Mouse (Mus musculus) embryonic facial prominence, embryonic 13.5 days (tissue): ENCODE results near the gene Anxa6. TPM values are rescaled to one million over a fixed set of nuclear protein-coding genes. Genes with fewer than 3 reads are reported as not detected.
"Not testable (repeated sequence)": the region's sequence is repeated elsewhere in the genome, so short reads cannot be mapped to it uniquely, and the experiment has no call there.

Source experiments
- ATAC-seq: fragments of 200-750 bp; cut with Nextera tagmentation; 2 replicates; pipeline ENCODE4 v1.8.0; 2017; ENCODE audit warnings: low read depth; ENCODE audit not compliant: insufficient number of reproducible peaks, insufficient read depth, low FRiP score, low TSS enrichment
- H3K27ac ChIP-seq: fragments of 300-500 bp; sonication (generic); 2 replicates; pipeline ENCODE4 v1.5.1; 2015; ENCODE audit warnings: moderate library complexity, mild to moderate bottlenecking, inconsistent platforms
- H3K27me3 ChIP-seq: fragments of 300-500 bp; sonication (generic); 2 replicates; pipeline ENCODE4 v1.6.1; 2015; ENCODE audit warnings: mild to moderate bottlenecking, inconsistent platforms
- H3K36me3 ChIP-seq: fragments of 300-500 bp; sonication (generic); 2 replicates; pipeline ENCODE4 v1.6.1; 2015; ENCODE audit warnings: mild to moderate bottlenecking, inconsistent platforms
- H3K4me1 ChIP-seq: fragments of 300-500 bp; sonication (generic); 2 replicates; pipeline ENCODE4 v1.6.1; 2015; ENCODE audit warnings: inconsistent platforms
- H3K4me2 ChIP-seq: fragments of 300-500 bp; sonication (generic); 2 replicates; pipeline ENCODE4 v1.6.1; 2015; ENCODE audit warnings: moderate library complexity, mild to moderate bottlenecking, inconsistent platforms
- H3K4me3 ChIP-seq: fragments of 300-500 bp; sonication (generic); 2 replicates; pipeline ENCODE4 v1.5.1; 2015; ENCODE audit warnings: mild to moderate bottlenecking, inconsistent platforms
- H3K9ac ChIP-seq: fragments of 300-500 bp; sonication (generic); 2 replicates; pipeline ENCODE4 v1.6.1; 2015; ENCODE audit warnings: mild to moderate bottlenecking, inconsistent platforms
- H3K9me3 ChIP-seq: fragments of 300-500 bp; sonication (generic); 2 replicates; pipeline ENCODE4 v1.6.1; 2016; ENCODE audit warnings: inconsistent platforms
- WGBS: fragments of 180-500 bp; shearing (Covaris S2); methylation state at CpG from one replicate; pipeline ENCODE4 v1.1.7; 2015; ENCODE audit warnings: mixed read lengths; 5-methylcytosine and 5-hydroxymethylcytosine counted together
- polyA plus RNA-seq: library from polyadenylated mRNA; unstranded; fragments of >200 nt; fragmentation: Nextera tagmentation; extraction: Ambion mirVana; gene quantifications from 2 replicates; pipeline ENCODE4 v1.2.1, GENCODE M21; 2015

Gene Anxa6
- polyA plus RNA-seq, 1 experiment from 2014 or later = 246 TPM

DNA sequence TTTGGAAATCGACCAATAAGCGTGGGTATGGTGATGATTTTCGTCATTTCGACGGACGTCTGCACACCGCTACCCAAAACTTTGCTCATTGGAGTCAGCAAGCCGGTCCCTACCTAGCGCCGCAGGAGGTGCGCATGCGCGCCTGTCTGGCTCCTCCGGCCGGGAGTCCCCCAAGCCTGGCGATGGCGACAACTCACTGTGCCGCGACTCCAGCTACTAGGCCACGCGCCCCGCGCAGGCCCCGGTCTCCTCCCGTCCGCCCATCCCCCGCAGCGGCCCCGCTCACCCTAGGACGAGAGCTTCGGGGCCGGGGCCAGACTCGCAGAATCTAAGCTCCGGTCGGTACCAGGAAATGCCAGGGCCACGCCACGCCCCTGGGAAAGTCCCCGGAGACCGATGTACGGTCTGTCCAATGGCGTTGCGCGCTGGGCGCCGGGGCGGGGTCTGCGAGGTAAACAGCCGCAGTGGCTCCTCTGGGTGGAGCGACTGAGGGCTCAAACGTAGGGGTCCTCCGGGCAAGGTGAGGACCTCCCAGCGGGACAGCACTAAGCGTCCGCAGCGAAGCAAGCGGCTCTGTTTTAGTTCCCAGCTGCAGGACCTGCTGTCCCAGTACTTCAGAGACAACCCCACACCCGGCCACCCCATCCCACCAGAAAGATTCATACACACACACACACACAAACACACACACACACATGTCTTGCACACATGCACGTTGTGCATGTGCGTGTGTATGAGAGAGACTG lies 77.3 kb downstream of the Anxa6 start:
- Histone ChIP-seq H3K27me3 (no peaks in the 10 kb centered on the region), H3K9ac (peak overlapping the region; percentile 85), H3K4me2 (peak overlapping the region; percentile 69), H3K9me3 (no peaks in the 10 kb centered on the region), H3K27ac (peak overlapping the region; percentile 86), H3K36me3 (peaks cover 1% of the 10 kb centered on the region; the same call in 1 of the 2 replicates), H3K4me3 (peak overlapping the region; percentile 78), H3K4me1 (peaks cover 19% of the 10 kb centered on the region)
- WGBS = under 1% methylated on average over 59 of the region's 59 CpGs
- ATAC-seq = peak; percentile 95

DNA sequence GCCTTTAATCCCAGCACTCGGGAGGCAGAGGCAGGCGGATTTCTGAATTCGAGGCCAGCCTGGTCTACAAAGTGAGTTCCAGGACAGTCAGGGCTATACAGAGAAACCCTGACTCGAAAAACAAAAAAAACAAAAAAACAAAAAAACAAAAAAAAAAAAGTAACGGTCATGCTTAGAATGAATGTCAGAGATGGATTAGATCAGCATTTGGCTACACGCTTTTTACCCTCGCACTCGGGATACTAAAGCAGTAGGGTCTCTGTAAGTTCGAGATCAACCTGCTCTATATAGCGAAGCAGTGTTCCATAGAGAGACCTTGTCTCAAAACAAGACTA lies 77.9 kb downstream of the Anxa6 start:
- Histone ChIP-seq H3K4me1 (peaks cover 19% of the 10 kb centered on the region), H3K4me3 (peak overlapping the region; percentile 78), H3K4me2 (peak overlapping the region; percentile 69), H3K9ac (peak overlapping the region; percentile 85), H3K27ac (peak overlapping the region; percentile 86; the same call in 1 of the 2 replicates)
- H3K36me3 ChIP-seq, H3K27me3 ChIP-seq, ATAC-seq, H3K9me3 ChIP-seq: not testable (repeated sequence)
- WGBS = 45% methylated on average over 10 of the region's 10 CpGs

DNA sequence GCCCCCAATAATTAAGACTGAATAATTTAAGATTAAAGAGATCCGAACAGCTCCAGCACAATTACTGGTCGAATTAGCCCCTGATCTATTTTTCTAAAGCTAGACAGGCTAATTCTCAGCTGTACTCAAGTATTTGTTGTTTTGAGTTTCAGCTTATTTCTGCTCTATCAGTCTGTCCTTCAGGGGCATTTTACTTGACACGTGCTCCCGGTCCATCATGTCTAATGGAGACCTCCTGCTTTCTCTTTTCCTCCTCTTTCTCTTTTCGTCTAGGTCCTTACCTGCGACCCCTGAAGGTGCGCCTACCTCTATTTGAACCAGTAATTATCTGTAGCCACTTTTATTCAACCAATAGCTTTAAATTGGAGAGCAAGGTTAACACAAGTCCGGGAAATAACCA lies 78.5 kb downstream of the Anxa6 start:
- no peaks in the 10 kb centered on the region for H3K9me3 ChIP-seq
- H3K4me2 ChIP-seq = peak overlapping the region; percentile 69
- H3K27me3 ChIP-seq = no peaks in the 10 kb centered on the region
- H3K36me3 ChIP-seq = peaks cover 4% of the 10 kb centered on the region; the same call in 1 of the 2 replicates
- ATAC-seq = no peak
- H3K27ac ChIP-seq = no peak overlapping the region
- H3K4me1 ChIP-seq = peaks cover 19% of the 10 kb centered on the region
- peak overlapping the region; percentile 78; the same call in 1 of the 2 replicates for H3K4me3 ChIP-seq
- no peak overlapping the region for H3K9ac ChIP-seq
- WGBS = 78% methylated on average over 8 of the region's 8 CpGs

DNA sequence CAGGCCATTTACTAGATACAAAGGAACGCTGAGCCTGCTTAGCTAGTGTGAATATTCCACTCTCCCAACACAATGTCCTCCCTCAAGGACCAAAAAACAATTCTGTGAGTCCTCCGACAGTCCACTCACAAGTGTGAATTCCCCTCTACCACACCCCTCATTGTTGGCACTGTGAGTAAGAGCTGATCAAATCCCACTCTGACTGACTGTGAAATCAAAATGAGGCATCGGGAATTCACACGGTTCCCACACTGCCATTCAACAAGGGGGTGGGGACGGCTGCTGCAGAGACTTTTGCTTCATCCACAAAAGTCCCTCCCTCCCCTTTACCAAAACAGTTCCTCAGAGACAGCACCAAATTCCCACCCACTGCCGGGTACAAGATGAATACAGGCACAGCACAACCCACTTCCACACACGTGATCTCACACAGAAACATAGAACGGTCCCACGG lies 79.2 kb downstream of the Anxa6 start:
- WGBS = 51% methylated on average over 9 of the region's 9 CpGs
- ATAC-seq = no peak
- no peak overlapping the region for H3K9ac ChIP-seq
- no peak overlapping the region for H3K4me3 ChIP-seq
- no peak overlapping the region for H3K27ac ChIP-seq
- no peaks in the 10 kb centered on the region for H3K9me3 ChIP-seq
- peaks cover 22% of the 10 kb centered on the region for H3K4me1 ChIP-seq
- H3K4me2 ChIP-seq = peak overlapping the region; percentile 69; the same call in 1 of the 2 replicates
- no peaks in the 10 kb centered on the region for H3K27me3 ChIP-seq
- H3K36me3 ChIP-seq = peaks cover 4% of the 10 kb centered on the region; the same call in 1 of the 2 replicates

DNA sequence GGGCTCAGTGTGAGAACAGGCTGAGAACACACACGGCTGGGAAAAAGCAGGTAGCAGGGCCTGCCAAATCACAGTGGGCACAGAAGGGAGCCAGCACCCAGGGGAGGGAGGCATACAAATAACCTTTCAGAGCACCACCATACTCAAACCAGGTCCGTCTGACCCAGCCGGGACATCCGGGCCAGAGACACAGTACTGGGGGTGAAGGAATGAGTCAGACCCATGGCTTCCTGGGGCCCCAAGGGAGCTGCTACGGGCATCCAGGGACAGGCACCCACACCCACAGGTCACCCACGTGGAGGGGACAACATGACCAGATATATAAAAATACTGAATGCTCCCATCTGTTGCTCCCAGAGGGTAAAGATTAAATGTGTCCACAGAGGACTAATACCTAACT lies 80.6 kb downstream of the Anxa6 start:
- H3K4me2 ChIP-seq = no peak overlapping the region
- peaks cover 22% of the 10 kb centered on the region for H3K4me1 ChIP-seq
- no peaks in the 10 kb centered on the region for H3K27me3 ChIP-seq
- ATAC-seq = no peak
- H3K9me3 ChIP-seq = no peaks in the 10 kb centered on the region
- no peak overlapping the region for H3K27ac ChIP-seq
- 67% methylated on average over 6 of the region's 6 CpGs for WGBS
- 0 out of 2 replicates have a peak overlapping the region, but pooled peaks have one; percentile 0 for H3K9ac ChIP-seq
- H3K4me3 ChIP-seq = no peak overlapping the region
- H3K36me3 ChIP-seq = peaks cover 4% of the 10 kb centered on the region; the same call in 1 of the 2 replicates

DNA sequence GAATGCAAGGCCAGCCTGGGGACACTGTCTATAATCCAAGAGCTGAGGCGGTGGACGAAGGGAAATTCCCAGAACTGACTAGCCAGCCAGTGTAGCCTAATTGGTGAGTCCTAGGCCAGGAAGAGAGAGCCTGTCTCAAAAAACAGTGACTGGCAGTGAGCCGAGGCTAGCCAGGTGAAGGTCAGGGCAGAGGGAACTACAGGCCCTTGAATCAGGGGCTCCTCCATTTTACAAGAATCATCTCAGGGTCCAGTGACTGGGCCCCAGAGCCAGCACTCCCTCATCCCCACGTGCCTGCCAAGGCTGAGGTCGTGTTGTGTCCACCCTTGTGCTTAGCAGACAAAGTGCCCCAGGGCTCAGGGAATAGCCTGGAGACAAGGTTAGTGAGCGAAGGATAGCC lies 82.6 kb downstream of the Anxa6 start:
- ATAC-seq = no peak
- Histone ChIP-seq H3K27ac (no peak overlapping the region), H3K9me3 (no peaks in the 10 kb centered on the region), H3K36me3 (peaks cover 9% of the 10 kb centered on the region), H3K9ac (no peak overlapping the region), H3K27me3 (no peaks in the 10 kb centered on the region), H3K4me2 (no peak overlapping the region), H3K4me1 (peaks cover 22% of the 10 kb centered on the region), H3K4me3 (no peak overlapping the region)
- WGBS = 76% methylated on average over 6 of the region's 6 CpGs

DNA sequence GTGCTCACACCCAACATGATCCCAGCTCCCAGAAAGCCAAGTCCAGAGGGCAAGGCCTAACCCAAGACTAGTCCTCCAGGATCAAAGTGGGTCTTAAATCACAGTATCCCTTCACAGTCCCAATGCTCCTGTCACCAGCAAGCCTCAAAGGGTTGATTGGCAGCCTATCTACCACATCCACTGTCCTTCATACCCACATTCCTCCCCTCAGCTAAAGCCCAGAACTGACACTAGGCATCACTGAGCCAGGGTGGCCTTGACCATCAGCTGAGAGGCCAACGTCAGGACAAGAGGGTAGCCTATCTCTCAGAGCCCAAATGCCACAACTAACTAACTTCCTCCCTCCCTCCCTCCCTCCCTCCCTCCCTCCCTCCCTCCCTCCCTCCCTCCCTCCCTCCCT lies 83.5 kb downstream of the Anxa6 start:
- no peak overlapping the region for H3K27ac ChIP-seq
- no peak overlapping the region for H3K4me3 ChIP-seq
- H3K9me3 ChIP-seq = no peaks in the 10 kb centered on the region
- peaks cover 9% of the 10 kb centered on the region for H3K36me3 ChIP-seq
- peaks cover 17% of the 10 kb centered on the region for H3K4me1 ChIP-seq
- H3K4me2 ChIP-seq = no peak overlapping the region
- H3K9ac ChIP-seq = no peak overlapping the region
- no peak for ATAC-seq
- WGBS = 50% methylated on average over 1 of the region's 1 CpGs
- H3K27me3 ChIP-seq = no peaks in the 10 kb centered on the region

DNA sequence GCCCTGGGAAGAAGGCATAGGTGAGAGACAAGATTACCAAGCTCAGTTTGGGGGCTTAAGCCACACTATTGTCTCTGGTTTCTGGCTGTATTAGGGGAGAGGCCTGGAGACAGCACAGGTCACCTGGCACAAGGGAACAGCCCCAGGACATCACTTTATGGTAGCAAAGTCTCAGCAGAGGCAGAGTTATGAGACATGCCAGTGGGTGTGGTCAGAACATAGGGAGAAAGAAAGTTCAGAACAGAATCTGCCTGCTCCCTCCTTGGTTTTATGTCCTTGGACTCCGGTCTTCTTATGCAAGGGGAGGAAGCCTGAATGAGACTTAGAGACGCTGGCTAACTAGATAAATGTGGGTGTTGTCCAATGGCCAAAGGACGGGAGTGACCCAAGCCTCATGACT lies 88.5 kb downstream of the Anxa6 start:
- no peaks in the 10 kb centered on the region for H3K9me3 ChIP-seq
- H3K4me3 ChIP-seq = no peak overlapping the region
- peaks cover 5% of the 10 kb centered on the region; the same call in 1 of the 2 replicates for H3K36me3 ChIP-seq
- H3K9ac ChIP-seq = no peak overlapping the region
- ATAC-seq = no peak
- H3K27ac ChIP-seq = no peak overlapping the region
- WGBS = 81% methylated on average over 3 of the region's 3 CpGs
- no peaks in the 10 kb centered on the region for H3K27me3 ChIP-seq
- H3K4me1 ChIP-seq = 0 out of 2 replicates have a peak, but pooled peaks cover 3% of the 10 kb centered on the region
- H3K4me2 ChIP-seq = no peak overlapping the region

DNA sequence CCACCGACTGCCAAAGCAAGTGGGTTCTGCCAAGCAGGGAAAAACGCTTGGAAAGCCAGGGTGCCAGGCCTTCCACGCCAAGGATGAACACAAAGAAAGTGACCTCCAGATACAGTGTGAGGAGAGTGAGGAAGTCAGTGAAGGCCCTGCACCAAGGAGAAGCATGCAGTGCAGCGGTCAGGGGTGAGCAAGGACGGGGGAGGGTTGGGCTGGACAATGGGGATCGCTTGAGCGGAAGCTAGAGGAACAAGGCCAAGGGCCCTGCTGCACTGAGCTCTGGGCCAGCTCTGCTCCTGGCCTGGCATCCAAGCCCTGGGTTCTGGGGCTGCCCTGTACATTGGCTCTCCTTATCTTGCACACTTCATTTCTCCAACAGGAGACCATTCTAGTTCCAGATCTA lies 93.2 kb downstream of the Anxa6 start:
- H3K27me3 ChIP-seq = no peaks in the 10 kb centered on the region
- H3K36me3 ChIP-seq = peaks cover 40% of the 10 kb centered on the region
- no peak for ATAC-seq
- no peak overlapping the region for H3K27ac ChIP-seq
- H3K4me3 ChIP-seq = no peak overlapping the region
- 84% methylated on average over 7 of the region's 7 CpGs for WGBS
- H3K9me3 ChIP-seq = no peaks in the 10 kb centered on the region
- H3K4me1 ChIP-seq = peaks cover 4% of the 10 kb centered on the region
- no peak overlapping the region for H3K9ac ChIP-seq
- H3K4me2 ChIP-seq = no peak overlapping the region

DNA sequence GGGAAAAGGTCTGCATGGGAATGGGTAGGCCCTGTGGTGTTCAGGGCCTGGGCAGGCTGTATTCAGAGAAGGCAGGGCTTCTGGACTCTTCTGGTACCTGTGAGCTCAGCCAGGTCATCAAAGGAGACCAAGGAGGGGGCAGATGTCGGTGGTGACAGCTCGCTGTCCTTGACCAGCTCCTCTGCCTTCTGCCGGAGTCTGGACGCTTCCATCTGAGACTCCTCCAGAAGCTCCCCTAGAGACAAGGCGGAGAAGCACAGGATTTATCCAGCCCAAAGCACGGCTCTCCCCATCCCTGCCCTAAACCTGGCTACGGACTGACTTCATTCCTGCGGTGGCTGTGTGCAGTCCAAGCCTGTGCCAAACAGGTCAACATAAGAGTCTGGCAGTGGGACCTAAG lies 93.7 kb downstream of the Anxa6 start:
- H3K36me3 ChIP-seq = peaks cover 41% of the 10 kb centered on the region
- H3K4me2 ChIP-seq = no peak overlapping the region
- H3K27ac ChIP-seq = no peak overlapping the region
- no peak overlapping the region for H3K9ac ChIP-seq
- H3K4me1 ChIP-seq = peaks cover 4% of the 10 kb centered on the region
- ATAC-seq = no peak
- 88% methylated on average over 8 of the region's 8 CpGs for WGBS
- H3K4me3 ChIP-seq = no peak overlapping the region
- no peaks in the 10 kb centered on the region for H3K27me3 ChIP-seq
- no peaks in the 10 kb centered on the region for H3K9me3 ChIP-seq

DNA sequence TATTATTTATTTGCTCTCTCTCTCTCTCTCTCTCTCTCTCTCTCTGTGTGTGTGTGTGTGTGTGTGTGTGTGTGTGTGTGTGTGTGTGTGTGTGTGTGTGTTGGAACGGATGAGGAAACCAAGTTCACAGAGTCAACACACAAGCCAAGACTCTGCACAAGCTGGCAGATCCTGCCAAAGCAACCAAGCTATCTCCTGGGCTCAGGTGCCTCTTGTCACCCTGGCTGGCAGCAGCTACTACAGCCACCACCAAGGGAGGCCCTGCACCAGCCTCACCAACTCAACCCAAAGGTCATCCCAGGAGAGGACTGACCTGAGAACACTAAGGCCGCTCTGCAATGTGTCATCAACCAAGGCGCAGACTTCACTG lies 96.5 kb downstream of the Anxa6 start:
- Histone ChIP-seq H3K27ac (no peak overlapping the region), H3K4me2 (no peak overlapping the region), H3K9me3 (no peaks in the 10 kb centered on the region), H3K9ac (no peak overlapping the region), H3K4me1 (peaks cover 4% of the 10 kb centered on the region), H3K4me3 (no peak overlapping the region), H3K36me3 (peaks cover 67% of the 10 kb centered on the region), H3K27me3 (no peaks in the 10 kb centered on the region)
- 94% methylated on average over 3 of the region's 3 CpGs for WGBS
- ATAC-seq = no peak

DNA sequence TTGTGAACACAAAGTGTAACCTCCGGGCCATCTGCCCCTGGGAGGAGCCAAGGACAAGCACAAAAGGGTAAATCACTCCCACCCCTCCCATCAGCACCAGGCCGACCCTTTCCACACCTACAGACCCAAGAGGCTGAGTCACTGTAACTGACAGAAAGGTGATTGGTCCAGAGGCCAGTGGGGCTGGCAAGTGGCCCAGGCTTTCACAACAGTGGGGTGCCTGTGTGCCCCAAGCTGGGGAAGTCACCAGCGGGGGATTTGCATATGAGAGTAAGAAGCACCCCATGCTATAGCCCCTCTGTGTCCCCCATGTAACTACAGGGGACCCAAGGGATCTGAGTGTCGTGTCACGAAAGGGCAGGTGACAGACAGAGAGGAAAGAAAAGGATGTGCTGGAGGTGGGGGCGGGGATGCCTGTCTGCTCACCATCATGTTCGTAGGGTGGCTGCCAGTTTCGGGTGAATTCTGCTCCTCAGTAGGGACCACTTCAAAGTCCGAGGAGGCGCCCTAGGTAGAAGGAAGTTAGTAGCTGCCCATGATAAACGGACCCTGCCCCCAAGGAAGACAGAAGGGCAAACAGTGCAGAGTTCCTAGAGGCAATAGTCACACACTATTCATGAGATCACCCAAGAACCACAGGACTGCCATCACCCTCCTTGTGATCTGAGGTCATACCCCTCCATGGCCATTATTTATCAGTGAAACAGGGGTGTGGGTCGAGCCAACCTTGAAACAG lies 97.0 kb downstream of the Anxa6 start:
- Histone ChIP-seq H3K4me2 (no peak overlapping the region), H3K9me3 (no peaks in the 10 kb centered on the region), H3K9ac (peak overlapping the region; percentile 37; the same call in 1 of the 2 replicates), H3K4me1 (peaks cover 4% of the 10 kb centered on the region), H3K36me3 (peaks cover 72% of the 10 kb centered on the region), H3K27ac (no peak overlapping the region), H3K4me3 (no peak overlapping the region), H3K27me3 (no peaks in the 10 kb centered on the region)
- ATAC-seq = no peak
- 52% methylated on average over 12 of the region's 12 CpGs for WGBS
